Mouse (Mus musculus) urinary bladder, postnatal 4 days (tissue): ENCODE data around the gene Svop.

Source experiments
- DNase-seq, 2 experiments: peaks; one replicate each; pipeline ENCODE4 v3.0.0; 2021 to 2022; ENCODE audit warnings: low spot score in 2 of 2

Svop gene

GRCm38 (mm10) chr5:114106391-114106935, 15.1 kb upstream of the Svop start:
- no peak for DNase-seq

GRCm38 (mm10) chr5:114102807-114103206, 11.4 kb upstream of the Svop start:
- no peak for DNase-seq

- no peak for DNase-seq
These were observed 10.5 kb upstream of the Svop start for GRCm38 (mm10) chr5:114101873-114102272.

- no peak for DNase-seq
These were observed 9.2 kb upstream of the Svop start for GRCm38 (mm10) chr5:114100390-114101099.

GRCm38 (mm10) chr5:114099709-114100389, 8.5 kb upstream of the Svop start:
- DNase-seq, result peak; percentile 91 to 92

DNA sequence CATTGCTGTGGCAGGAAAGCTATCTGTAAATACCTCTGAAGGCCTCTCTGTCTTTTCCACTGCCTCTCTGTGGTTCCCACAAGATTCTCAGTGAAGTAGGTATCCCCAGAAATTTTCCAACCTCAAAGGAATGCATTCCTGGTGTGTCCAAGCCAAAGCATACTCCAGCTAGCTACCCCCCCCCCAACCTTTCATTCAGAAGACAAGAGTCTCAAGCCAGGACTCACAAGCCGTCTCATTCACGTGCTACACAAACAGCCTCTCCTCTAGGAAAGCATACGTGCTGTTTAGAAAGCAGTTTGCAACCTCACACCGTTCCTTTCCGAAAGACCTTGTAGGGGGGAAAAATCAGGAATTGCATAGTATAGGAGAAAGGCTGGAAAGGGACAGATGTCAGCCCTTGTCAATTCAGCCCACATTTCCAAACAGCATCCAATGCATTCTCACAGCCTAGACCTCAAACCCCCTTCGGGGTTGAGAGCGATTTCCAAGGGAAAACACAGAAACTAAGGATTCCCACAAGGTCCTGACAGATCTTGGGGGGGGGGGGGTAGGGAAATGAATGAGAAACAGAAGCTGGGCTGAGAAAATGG, 853 bp downstream of the Svop start:
- no peak for DNase-seq

- DNase-seq, result no peak
These were observed 3.4 kb downstream of the Svop start for GRCm38 (mm10) chr5:114087875-114088480.

DNA sequence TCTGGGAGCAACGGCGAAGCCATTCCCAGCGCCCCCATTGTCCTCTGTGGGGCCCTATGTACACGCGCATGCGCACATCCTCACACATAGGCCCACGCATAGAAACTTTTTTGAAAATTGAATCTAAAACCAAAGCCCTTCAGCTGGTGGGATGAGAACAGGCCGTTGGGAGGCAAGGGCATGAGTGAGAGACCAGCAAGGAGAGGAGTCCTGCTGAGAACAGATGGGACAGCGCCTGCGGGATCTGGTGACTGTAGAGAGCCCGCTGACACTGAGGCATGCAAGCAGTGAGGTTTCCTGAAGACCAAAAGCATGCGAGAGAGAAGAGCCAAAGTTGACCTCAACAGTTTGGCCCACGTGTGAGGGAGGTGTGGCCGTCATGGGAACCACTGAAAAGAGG, 5.9 kb downstream of the Svop start:
- DNase-seq, result no peak

- DNase-seq, result no peak
These were observed 14.4 kb downstream of the Svop start for GRCm38 (mm10) chr5:114077009-114077408.

DNA sequence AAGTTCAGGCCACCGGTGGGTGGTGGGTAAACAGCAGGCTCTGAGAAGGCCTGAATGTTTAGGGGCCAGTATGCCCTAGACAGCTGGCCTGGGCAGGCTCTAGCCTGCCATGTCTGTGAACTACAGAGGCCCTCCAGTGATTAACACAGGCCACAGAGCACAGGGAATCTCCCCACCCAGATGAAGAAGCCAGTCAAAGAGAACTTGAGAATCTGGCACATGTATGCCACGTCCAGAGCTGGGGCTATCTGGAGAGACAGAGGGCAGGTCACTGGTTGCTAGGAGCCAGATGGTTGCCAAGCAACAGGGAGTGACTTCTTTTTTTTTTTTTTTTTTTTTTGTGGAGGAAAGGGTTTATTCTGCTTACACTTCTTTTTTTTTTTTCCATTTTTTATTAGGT, 19.1 kb downstream of the Svop start:
- no peak for DNase-seq

DNA sequence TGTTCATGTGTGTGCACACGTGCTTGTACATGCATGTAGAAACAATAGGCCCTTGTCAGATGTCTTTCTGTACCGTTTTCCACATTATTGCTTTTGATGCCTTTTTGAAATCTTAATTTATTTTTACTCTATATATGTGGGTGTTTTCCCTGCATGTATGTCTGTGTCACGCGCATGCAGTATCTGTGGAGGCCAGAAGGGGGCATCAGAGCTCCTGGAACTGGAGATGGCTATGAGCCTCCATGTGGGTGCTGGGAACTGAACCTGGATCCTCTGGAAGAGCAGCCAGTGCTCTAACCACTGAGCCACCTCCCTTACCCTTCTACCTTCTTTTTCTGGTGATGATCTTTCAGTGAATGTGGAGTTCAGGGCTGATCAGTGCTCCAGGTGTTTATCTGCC, 20.5 kb downstream of the Svop start:
- DNase-seq, result no peak

GRCm38 (mm10) chr5:114067982-114068381, 23.4 kb downstream of the Svop start:
- DNase-seq, result no peak

DNA sequence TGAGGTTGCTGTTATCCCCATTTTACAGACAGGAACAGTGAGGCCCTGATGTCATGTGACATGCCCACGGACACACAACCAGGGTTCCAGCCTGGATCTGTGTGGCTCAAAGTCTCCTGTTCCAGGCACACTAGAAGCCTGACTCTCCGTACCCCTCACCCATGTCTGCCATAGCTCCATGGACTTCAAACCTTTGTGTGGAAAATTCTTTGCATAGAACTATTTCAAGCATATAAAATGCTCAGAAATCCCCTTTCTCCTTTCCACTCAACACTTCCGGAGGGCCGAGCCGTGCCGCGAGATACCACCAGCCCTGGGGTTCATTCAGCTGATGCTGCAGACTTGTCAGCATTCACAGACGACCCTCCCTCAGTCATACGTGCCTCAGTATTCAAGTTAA, 23.8 kb downstream of the Svop start:
- DNase-seq, result no peak

- DNase-seq, result no peak
These were observed 24.8 kb downstream of the Svop start for GRCm38 (mm10) chr5:114066601-114067000.

- no peak for DNase-seq
These were observed 26.2 kb downstream of the Svop start, which contains the start of gene Usp30 for GRCm38 (mm10) chr5:114065161-114065560. Gene Usp30 (plus strand): TSS chr5:114065461.

DNA sequence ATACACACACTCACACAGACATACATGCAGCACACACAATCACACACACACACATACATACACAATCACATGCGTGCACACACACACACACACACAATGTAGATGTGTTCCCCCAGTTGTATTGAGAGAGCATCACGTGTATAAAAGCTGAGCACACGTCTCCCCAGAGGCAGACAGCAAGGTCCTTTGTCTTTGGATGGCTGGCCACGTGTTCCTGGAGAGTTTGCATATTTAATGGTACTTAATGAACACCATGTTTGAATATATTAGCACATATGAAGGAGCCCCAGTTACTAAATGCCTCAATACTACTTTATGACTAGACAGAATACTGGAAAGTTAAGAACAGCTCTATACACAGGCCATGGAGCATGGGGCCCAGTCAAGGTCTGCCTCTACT, 27.4 kb downstream of the Svop start:
- DNase-seq, result no peak

- no peak for DNase-seq
These were observed 29.7 kb downstream of the Svop start for GRCm38 (mm10) chr5:114061675-114062074.

DNA sequence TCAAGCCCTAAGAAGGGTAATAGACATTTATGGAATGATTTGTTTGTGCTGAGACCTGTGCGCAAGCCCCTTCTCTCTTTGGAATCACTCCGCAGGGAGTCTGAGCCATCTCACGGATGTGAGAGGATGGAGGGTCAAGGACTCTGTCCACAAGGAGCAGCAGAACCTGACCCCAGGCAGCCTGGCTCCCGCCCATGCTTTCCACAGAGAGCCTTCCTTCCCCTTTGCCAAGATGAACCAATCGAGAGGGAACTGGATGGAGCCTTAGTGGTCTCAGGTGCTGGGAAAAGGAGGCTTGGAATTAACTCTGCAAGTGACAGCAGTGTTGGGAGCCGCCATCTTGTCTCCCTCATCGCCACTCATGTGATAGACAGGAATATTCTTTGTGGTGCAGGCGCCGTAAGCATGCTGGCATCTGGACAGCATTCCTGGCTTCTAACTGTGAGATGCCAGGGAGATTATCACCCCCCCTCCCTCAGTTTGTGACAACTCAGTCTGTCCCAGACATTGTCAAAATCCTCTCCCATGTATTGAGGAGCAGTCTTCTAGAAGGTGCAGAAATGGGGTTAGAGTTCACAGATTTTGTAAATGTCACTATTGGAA, 34.1 kb downstream of the Svop start:
- DNase-seq, result no peak

- DNase-seq, result peak; percentile 43 to 75
These were observed 39.1 kb downstream of the Svop start for GRCm38 (mm10) chr5:114052246-114052761.

DNA sequence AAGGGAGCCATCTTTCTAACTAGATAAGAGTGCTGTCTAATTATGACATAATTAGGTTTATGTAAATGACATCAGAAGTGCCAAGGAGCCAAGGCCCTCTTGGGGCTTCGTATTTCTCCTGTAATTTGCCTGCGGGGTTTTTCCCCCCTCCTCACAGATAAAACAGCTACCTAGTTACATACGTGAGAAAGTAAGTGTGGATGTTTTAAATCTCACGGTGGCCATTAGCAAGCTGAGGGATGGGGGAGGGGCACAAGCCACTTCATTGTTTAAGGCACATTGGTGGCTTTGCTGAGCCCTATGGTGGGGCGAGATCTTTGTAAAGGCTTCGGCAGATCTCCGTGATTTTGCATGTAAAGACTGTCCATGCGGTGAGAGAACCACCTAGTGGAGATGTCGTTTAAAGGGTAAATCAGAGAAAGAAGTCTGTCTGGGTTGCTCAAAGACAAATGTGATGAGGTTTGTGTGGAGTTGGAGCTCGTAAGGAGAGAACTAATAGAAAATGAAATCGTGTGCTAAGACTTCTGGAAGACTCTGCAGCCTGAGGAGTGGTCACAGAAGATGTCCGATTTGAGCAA, 42.5 kb downstream of the Svop start:
- no peak for DNase-seq

- no peak for DNase-seq
These were observed 44.2 kb downstream of the Svop start for GRCm38 (mm10) chr5:114047182-114047581.
